Mouse (Mus musculus) urinary bladder, postnatal 4 days (tissue): Measurements from ENCODE around the gene Cyp17a1.
A peak's percentile ranks its signal among the peaks of the same experiment; 100 is the strongest.

Source experiments
- DNase-seq, 2 experiments: peaks; one replicate each; pipeline ENCODE4 v3.0.0; 2021 to 2022; ENCODE audit warnings: low spot score in 2 of 2

Cyp17a1 gene

GRCm38 (mm10) chr19:46670691-46671090 lies 2.3 kb downstream of the Cyp17a1 start:
- no peak for DNase-seq

- DNase-seq = no peak
Observed at GRCm38 (mm10) chr19:46669802-46670201, 3.2 kb downstream of the Cyp17a1 start.

GRCm38 (mm10) chr19:46668263-46668662 lies 4.7 kb downstream of the Cyp17a1 start:
- DNase-seq = no peak

- DNase-seq = no peak
Observed at GRCm38 (mm10) chr19:46667300-46667699, 5.7 kb downstream of the Cyp17a1 start.

- DNase-seq = no peak
Observed at GRCm38 (mm10) chr19:46665474-46665873, 7.5 kb downstream of the Cyp17a1 start.

- DNase-seq = no peak
Observed at GRCm38 (mm10) chr19:46662784-46663183, 10.2 kb downstream of the Cyp17a1 start.

GRCm38 (mm10) chr19:46662214-46662613 lies 10.8 kb downstream of the Cyp17a1 start:
- no peak for DNase-seq

- no peak for DNase-seq
Observed at GRCm38 (mm10) chr19:46661511-46661910, 11.5 kb downstream of the Cyp17a1 start.

GRCm38 (mm10) chr19:46658851-46659250 lies 14.1 kb downstream of the Cyp17a1 start:
- no peak for DNase-seq

- no peak for DNase-seq
Observed at GRCm38 (mm10) chr19:46658348-46658747, 14.6 kb downstream of the Cyp17a1 start.

- DNase-seq = no peak
Observed at GRCm38 (mm10) chr19:46657339-46658020, 15.5 kb downstream of the Cyp17a1 start.

- DNase-seq = no peak
Observed at GRCm38 (mm10) chr19:46656151-46656840, 16.7 kb downstream of the Cyp17a1 start.

- no peak for DNase-seq
Observed at GRCm38 (mm10) chr19:46655626-46656025, 17.3 kb downstream of the Cyp17a1 start.

- DNase-seq = no peak
Observed at GRCm38 (mm10) chr19:46653616-46654235, 19.2 kb downstream of the Cyp17a1 start.

- DNase-seq = no peak
Observed at GRCm38 (mm10) chr19:46653188-46653587, 19.8 kb downstream of the Cyp17a1 start.

GRCm38 (mm10) chr19:46648565-46648964 lies 24.4 kb downstream of the Cyp17a1 start:
- no peak for DNase-seq

GRCm38 (mm10) chr19:46647850-46648249 lies 25.1 kb downstream of the Cyp17a1 start:
- DNase-seq = no peak

- DNase-seq = no peak
Observed at GRCm38 (mm10) chr19:46647254-46647653, 25.7 kb downstream of the Cyp17a1 start.

- DNase-seq = no peak
Observed at GRCm38 (mm10) chr19:46646041-46646481, 26.9 kb downstream of the Cyp17a1 start.

GRCm38 (mm10) chr19:46644793-46645602 lies 28.0 kb downstream of the Cyp17a1 start:
- peak in 1 of 2 experiments; percentile 44 for DNase-seq

- DNase-seq = no peak
Observed at GRCm38 (mm10) chr19:46644343-46644792, 28.6 kb downstream of the Cyp17a1 start.

GRCm38 (mm10) chr19:46643236-46643635 lies 29.7 kb downstream of the Cyp17a1 start:
- DNase-seq = no peak
